Mouse (Mus musculus) liver, embryonic 15.5 days (tissue): ENCODE measurements around the gene Wdr26. TPM values are rescaled to one million over a fixed set of nuclear protein-coding genes. Genes with fewer than 3 reads are reported as not detected.

Experiments used
- ATAC-seq: fragments of 200-750 bp; cut with Nextera tagmentation; 2 replicates; pipeline ENCODE4 v1.8.0; 2017; ENCODE audit warnings: moderate number of reproducible peaks, mild to moderate bottlenecking, moderate library complexity; ENCODE audit not compliant: insufficient read depth
- H3K27ac ChIP-seq: fragments of 300-500 bp; sonication (generic); replicated peaks from 2 replicates; pipeline ENCODE4 v1.5.1; 2015; ENCODE audit warnings: mild to moderate bottlenecking, inconsistent platforms
- H3K27me3 ChIP-seq: fragments of 300-500 bp; sonication (generic); 2 replicates; pipeline ENCODE4 v1.6.1; 2015; ENCODE audit warnings: mild to moderate bottlenecking, inconsistent platforms
- H3K36me3 ChIP-seq: fragments of 300-500 bp; sonication (generic); replicated peaks from 2 replicates; pipeline ENCODE4 v1.6.1; 2015; ENCODE audit warnings: moderate library complexity, mild to moderate bottlenecking, inconsistent platforms
- H3K4me1 ChIP-seq: fragments of 300-500 bp; sonication (generic); replicated peaks from 2 replicates; pipeline ENCODE4 v1.6.1; 2015; ENCODE audit warnings: inconsistent platforms
- H3K4me2 ChIP-seq: fragments of 300-500 bp; sonication (generic); 2 replicates; pipeline ENCODE4 v1.6.1; 2015; ENCODE audit warnings: moderate library complexity, mild to moderate bottlenecking, inconsistent platforms
- H3K4me3 ChIP-seq: fragments of 300-500 bp; sonication (generic); replicated peaks from 2 replicates; pipeline ENCODE4 v1.5.1; 2015; ENCODE audit warnings: mild to moderate bottlenecking, inconsistent platforms
- H3K9ac ChIP-seq: fragments of 300-500 bp; sonication (generic); 2 replicates; pipeline ENCODE4 v1.6.1; 2015; ENCODE audit warnings: moderate library complexity, mild to moderate bottlenecking, inconsistent platforms
- H3K9me3 ChIP-seq: fragments of 300-500 bp; sonication (generic); replicated peaks from 2 replicates; pipeline ENCODE4 v1.6.1; 2016; ENCODE audit warnings: inconsistent platforms
- WGBS: fragments of 180-500 bp; shearing (Covaris S2); methylation state at CpG from one replicate; pipeline ENCODE4 v1.1.7; 2015; ENCODE audit warnings: mixed read lengths; ENCODE audit not compliant: insufficient replicate concordance; 5-methylcytosine and 5-hydroxymethylcytosine counted together
- polyA plus RNA-seq: library from polyadenylated mRNA; unstranded; fragments of >200 nt; fragmentation: Nextera tagmentation; extraction: Ambion mirVana; gene quantifications from 2 replicates; pipeline ENCODE4 v1.2.1, GENCODE M21; 2015

The Wdr26 gene
- polyA plus RNA-seq, 1 experiment from 2014 or later, result 45.0 TPM

DNA sequence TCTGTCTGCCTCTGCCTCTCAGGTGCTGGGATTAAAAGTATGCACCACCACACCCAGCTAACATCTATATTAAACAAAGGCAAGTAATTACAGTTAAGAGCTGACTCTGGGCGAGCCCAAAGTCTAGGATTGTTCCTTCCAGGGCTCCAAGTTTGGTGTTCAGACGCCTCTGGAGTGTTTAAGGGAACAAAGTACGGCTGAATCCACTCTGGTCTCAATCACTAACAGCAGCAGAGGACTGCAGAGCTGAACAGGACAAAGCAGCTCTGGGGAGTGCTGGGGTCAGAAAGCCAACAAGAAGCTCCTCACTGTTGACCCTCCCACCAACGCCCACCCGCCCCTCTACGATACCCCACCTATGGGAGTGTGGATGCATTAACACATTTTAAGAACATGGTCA lies 21.9 kb upstream of the Wdr26 start:
- no peaks in the 10 kb centered on the region for H3K27me3 ChIP-seq
- peak overlapping the region; percentile 54 for H3K4me2 ChIP-seq
- H3K36me3 ChIP-seq, result no peaks in the 10 kb centered on the region
- H3K9ac ChIP-seq, result peak overlapping the region; percentile 35; the same call in 1 of the 2 replicates
- WGBS, result 76% methylated on average over 6 of the region's 6 CpGs
- H3K4me3 ChIP-seq, result 0 out of 2 replicates have a peak overlapping the region, but pooled peaks have one; percentile 20
- H3K27ac ChIP-seq, result peak overlapping the region; percentile 45
- no peaks in the 10 kb centered on the region for H3K9me3 ChIP-seq
- peaks cover 55% of the 10 kb centered on the region for H3K4me1 ChIP-seq
- no peak for ATAC-seq

DNA sequence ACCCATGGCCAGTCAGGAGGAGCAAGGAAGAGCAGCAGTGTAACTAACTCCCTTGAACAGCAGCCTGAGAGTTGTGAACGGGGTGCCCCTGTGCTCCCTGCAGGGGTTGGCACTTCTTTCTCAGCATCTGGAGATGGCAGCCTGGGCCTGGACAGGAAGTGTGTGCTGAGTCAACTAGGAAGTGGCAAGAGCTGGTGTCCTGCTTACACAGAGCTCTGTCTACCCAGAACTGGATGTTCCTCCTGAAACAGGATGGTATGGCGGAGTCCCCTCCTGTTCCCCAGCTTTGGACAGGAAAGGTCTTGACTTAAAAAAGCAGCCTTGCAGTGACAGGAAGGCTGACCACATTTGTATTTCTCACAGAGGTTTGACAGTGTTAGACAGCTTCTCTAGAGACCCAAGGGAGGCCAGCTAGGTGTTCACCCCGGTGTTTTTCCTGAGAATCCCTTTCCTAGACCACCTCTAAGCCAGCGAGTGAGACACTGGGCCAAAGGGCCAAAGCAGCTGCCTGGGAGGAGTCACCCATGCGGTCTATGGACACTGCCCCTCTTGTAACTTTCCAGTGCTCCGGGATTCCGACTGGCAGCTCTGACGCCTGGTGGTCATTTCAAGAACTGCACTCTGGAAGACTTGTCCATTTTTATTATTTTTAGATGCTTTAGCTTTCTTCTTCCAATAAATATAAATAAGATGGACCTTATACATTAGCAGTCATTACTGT lies 20.7 kb upstream of the Wdr26 start:
- 8% methylated on average over 8 of the region's 8 CpGs for WGBS

DNA sequence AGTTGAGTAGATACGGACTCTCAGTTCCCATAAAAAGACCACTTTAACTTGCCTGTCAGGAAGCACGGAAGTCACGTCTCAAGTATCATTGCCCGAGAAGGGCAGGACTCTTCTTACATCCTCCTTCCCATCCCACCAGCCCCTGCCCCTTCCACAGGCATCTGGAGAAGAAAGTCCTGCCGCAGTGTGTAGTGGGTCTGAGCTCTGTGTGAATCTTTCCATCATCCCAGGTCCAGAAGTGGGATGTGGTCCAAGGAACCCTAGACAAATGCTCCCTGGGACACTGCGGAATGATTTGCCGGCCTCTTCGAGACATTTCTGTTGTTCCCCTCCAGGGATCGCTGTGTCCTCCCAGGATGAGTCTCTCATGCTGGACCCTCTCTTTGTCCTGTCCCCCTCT lies 20.0 kb upstream of the Wdr26 start:
- Histone ChIP-seq H3K27ac (peak overlapping the region; percentile 84), H3K4me3 (no peak overlapping the region), H3K4me1 (peaks cover 74% of the 10 kb centered on the region), H3K36me3 (no peaks in the 10 kb centered on the region), H3K9ac (no peak overlapping the region), H3K27me3 (no peaks in the 10 kb centered on the region), H3K4me2 (peak overlapping the region; percentile 38; the same call in 1 of the 2 replicates), H3K9me3 (no peaks in the 10 kb centered on the region)
- WGBS, result 75% methylated on average over 9 of the region's 9 CpGs
- ATAC-seq, result no peak

More for the DNA sequence above, 20.7 kb upstream of the Wdr26 start:
- H3K27ac ChIP-seq, result peak overlapping the region; percentile 84
- H3K9me3 ChIP-seq, result no peaks in the 10 kb centered on the region
- H3K4me2 ChIP-seq, result peak overlapping the region; percentile 38
- H3K27me3 ChIP-seq, result no peaks in the 10 kb centered on the region
- no peak overlapping the region for H3K4me3 ChIP-seq
- H3K4me1 ChIP-seq, result peaks cover 68% of the 10 kb centered on the region
- peak; percentile 70 for ATAC-seq
- peak overlapping the region; percentile 46; the same call in 1 of the 2 replicates for H3K9ac ChIP-seq
- H3K36me3 ChIP-seq, result no peaks in the 10 kb centered on the region

DNA sequence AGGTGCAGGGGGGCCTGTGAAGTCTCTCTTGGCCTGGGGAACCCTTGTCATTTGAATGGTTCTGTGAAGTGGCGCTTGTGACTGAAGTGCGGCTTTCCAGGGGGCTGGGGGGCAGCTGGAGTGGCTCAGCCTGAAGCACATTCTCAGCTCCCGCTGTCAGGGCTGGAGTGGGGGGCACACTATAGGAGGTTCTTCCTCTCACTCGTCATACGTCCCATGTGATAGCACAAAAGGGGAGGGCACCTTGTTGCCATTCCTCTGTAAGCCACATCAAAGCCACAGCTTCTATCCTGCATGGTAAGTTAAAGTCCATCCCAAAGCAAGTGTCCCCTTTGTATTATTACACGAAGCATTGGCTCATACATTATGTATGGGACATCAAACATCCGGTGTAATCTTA lies 19.5 kb upstream of the Wdr26 start:
- H3K36me3 ChIP-seq, result no peaks in the 10 kb centered on the region
- 58% methylated on average over 7 of the region's 7 CpGs for WGBS
- peak overlapping the region; percentile 84 for H3K27ac ChIP-seq
- H3K9ac ChIP-seq, result peak overlapping the region; percentile 43; the same call in 1 of the 2 replicates
- H3K4me1 ChIP-seq, result peaks cover 80% of the 10 kb centered on the region
- no peak for ATAC-seq
- 0 out of 2 replicates have a peak overlapping the region, but pooled peaks have one; percentile 3 for H3K4me3 ChIP-seq
- no peaks in the 10 kb centered on the region for H3K9me3 ChIP-seq
- H3K27me3 ChIP-seq, result no peaks in the 10 kb centered on the region
- H3K4me2 ChIP-seq, result peak overlapping the region; percentile 50

DNA sequence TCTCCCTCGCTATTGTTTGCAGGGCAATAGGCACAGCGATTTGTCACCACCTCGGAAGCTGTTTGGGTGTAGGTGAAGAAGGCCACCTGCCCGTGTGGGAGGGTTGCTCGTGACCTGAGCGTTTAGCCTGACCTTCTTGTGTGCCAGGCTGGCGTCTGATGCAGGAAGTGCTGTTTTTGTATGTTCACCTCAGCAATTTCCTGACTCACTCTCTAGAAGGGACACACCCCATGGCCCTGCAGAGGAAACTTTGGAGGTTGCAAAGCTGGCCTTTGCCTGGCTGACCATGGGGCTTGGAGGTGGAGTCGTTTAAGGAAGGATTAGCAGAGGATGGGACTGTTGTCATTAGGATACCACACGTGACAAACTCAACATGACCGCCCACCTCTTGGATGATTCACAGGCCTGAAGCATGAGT lies 18.9 kb upstream of the Wdr26 start:
- H3K27ac ChIP-seq, result peak overlapping the region; percentile 84
- WGBS, result 29% methylated on average over 10 of the region's 10 CpGs
- H3K36me3 ChIP-seq, result no peaks in the 10 kb centered on the region
- H3K9ac ChIP-seq, result peak overlapping the region; percentile 43; the same call in 1 of the 2 replicates
- H3K27me3 ChIP-seq, result no peaks in the 10 kb centered on the region
- no peaks in the 10 kb centered on the region for H3K9me3 ChIP-seq
- ATAC-seq, result peak; percentile 76
- 0 out of 2 replicates have a peak overlapping the region, but pooled peaks have one; percentile 3 for H3K4me3 ChIP-seq
- H3K4me2 ChIP-seq, result peak overlapping the region; percentile 50
- peaks cover 80% of the 10 kb centered on the region for H3K4me1 ChIP-seq

DNA sequence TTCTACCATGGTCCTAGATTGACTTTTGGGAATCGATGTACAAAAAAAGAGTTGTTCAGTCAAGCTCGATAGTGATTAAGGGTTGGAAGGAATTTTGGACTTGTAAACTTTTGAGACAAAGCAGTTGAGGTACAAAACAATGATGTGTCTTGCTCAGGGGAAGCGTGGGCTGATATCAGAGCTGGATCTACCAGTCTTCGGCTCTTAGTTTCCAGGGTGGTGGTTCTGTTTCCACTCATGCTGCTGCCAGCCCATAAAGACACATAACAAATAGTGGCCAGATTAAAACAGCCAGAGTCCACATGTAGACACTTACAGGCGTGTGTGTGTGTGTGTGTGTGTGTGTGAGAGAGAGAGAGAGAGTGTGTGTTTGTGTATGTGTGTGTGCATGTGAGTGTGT lies 17.2 kb upstream of the Wdr26 start:
- Histone ChIP-seq H3K4me2 (no peak overlapping the region), H3K9me3 (no peaks in the 10 kb centered on the region), H3K36me3 (no peaks in the 10 kb centered on the region), H3K27ac (0 out of 2 replicates have a peak overlapping the region, but pooled peaks have one; percentile 35), H3K9ac (no peak overlapping the region), H3K4me3 (no peak overlapping the region), H3K27me3 (no peaks in the 10 kb centered on the region), H3K4me1 (peaks cover 79% of the 10 kb centered on the region)
- no peak for ATAC-seq
- 55% methylated on average over 5 of the region's 5 CpGs for WGBS

DNA sequence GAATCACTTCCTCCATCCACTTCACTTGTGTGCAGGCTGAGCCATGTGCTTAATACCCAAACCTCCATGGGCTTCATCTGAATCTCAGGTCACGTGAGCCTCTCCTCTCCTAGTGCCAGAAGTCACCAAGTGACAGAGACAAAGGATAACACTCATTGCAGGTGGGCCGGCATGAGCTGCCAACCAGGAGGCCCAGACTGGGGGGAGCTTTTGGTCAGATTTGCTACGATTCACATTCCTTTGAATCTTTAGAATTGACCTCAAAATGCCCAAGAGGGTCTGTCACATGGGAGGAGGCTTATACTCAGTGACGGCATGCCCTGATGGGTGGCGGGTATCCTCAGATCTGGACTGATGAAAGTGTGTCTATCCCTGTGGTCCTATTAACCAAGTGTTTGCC lies 16.8 kb upstream of the Wdr26 start:
- no peak for ATAC-seq
- no peak overlapping the region for H3K4me3 ChIP-seq
- WGBS, result 73% methylated on average over 5 of the region's 5 CpGs
- H3K4me2 ChIP-seq, result no peak overlapping the region
- H3K27me3 ChIP-seq, result no peaks in the 10 kb centered on the region
- H3K9me3 ChIP-seq, result no peaks in the 10 kb centered on the region
- no peaks in the 10 kb centered on the region for H3K36me3 ChIP-seq
- no peak overlapping the region for H3K27ac ChIP-seq
- no peak overlapping the region for H3K9ac ChIP-seq
- H3K4me1 ChIP-seq, result peaks cover 74% of the 10 kb centered on the region

DNA sequence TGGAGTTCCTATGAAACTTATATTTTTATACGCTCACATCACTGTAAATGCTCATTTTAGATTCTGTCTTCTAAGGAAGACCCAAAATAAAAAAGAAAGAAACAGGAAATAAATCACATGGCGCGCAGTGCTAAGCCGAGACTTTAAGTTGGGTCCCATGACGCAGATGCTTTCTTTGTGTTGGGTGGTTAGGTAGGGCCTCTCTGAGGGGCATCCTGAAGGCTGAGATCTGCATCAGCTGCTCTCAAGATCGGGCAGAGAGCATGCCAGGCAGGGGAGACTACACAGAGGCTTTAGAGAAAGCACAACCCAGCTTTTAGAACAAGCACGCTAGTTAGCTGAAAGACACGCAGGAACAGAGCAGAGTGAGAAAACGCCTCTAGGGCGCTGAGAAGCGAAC lies 16.0 kb upstream of the Wdr26 start:
- Histone ChIP-seq H3K27ac (no peak overlapping the region), H3K36me3 (no peaks in the 10 kb centered on the region), H3K4me3 (no peak overlapping the region), H3K9me3 (no peaks in the 10 kb centered on the region), H3K4me1 (peaks cover 71% of the 10 kb centered on the region), H3K4me2 (no peak overlapping the region), H3K27me3 (no peaks in the 10 kb centered on the region), H3K9ac (no peak overlapping the region)
- 79% methylated on average over 11 of the region's 11 CpGs for WGBS
- no peak for ATAC-seq

DNA sequence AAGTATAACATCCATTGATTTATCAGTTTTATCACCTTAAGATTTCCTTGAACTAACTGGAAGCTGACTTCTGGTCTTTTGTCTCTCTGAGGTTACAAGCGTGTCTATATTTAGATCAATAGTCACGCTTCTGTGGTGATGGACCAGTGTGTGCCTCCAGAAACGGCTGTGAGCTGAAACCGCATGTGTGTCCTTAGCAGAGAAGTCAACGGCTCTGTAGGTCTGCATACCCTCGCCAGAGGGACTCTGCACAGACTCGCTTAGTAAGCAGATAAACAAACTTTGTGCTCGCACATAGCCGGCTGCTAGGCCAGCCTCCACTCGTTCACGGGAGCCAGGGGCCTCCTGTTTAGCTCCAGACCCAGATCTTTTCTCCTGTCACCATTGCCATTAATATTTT lies 15.0 kb upstream of the Wdr26 start:
- Histone ChIP-seq H3K9me3 (no peaks in the 10 kb centered on the region), H3K4me2 (no peak overlapping the region), H3K27ac (no peak overlapping the region; the same call in 1 of the 2 replicates), H3K4me1 (peaks cover 65% of the 10 kb centered on the region), H3K4me3 (no peak overlapping the region), H3K9ac (no peak overlapping the region), H3K27me3 (no peaks in the 10 kb centered on the region), H3K36me3 (no peaks in the 10 kb centered on the region)
- WGBS, result 11% methylated on average over 11 of the region's 11 CpGs
- ATAC-seq, result no peak

DNA sequence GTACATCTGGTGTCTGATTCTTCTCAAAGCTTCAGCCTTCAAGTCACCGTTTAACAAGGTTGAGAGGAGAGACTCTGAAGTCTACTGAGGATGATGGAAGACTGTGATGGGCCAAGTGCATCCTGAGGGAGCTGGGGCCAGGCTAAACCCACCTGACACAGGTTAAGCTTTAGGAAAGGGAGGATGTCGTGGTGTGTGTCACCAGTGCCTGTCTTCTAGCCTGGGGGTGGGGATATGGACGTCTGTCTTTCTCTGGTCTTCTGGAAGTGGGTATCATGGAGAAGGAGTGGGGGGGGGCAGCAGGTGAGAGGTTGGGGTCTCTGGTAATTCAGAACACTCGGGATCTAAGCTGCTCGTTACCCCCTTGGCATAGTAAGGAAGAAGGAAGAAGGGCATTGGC lies 13.5 kb upstream of the Wdr26 start:
- H3K4me3 ChIP-seq, result no peak overlapping the region
- H3K4me1 ChIP-seq, result peaks cover 64% of the 10 kb centered on the region
- H3K27me3 ChIP-seq, result no peaks in the 10 kb centered on the region
- WGBS, result 67% methylated on average over 5 of the region's 5 CpGs
- H3K9ac ChIP-seq, result no peak overlapping the region
- no peak for ATAC-seq
- no peaks in the 10 kb centered on the region for H3K9me3 ChIP-seq
- H3K27ac ChIP-seq, result no peak overlapping the region; the same call in 1 of the 2 replicates
- no peaks in the 10 kb centered on the region for H3K36me3 ChIP-seq
- no peak overlapping the region for H3K4me2 ChIP-seq

DNA sequence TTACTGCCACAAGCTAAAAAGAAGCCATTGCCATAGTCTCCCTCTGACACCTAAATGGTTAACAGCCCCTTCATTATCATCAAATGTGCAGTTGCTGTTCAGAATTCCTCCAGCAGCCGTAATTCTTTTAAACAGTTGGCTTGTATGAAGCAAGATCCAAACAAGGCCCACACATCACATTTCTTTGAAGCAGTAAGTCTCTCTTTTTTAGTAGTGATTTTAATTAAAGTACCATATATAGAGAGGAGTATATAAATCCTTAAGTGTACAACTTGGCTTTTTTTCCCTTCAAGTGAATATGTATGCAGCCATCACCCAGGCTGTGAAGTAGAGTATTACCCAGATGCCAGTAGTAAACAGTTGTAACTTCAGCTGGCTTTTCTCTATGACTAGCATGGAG lies 10.2 kb upstream of the Wdr26 start:
- 0 out of 2 replicates have a peak overlapping the region, but pooled peaks have one; percentile 25 for H3K9ac ChIP-seq
- no peaks in the 10 kb centered on the region for H3K9me3 ChIP-seq
- no peak overlapping the region for H3K4me2 ChIP-seq
- H3K4me1 ChIP-seq, result peaks cover 54% of the 10 kb centered on the region
- H3K27me3 ChIP-seq, result no peaks in the 10 kb centered on the region
- 28% methylated on average over 1 of the region's 1 CpGs for WGBS
- H3K36me3 ChIP-seq, result 0 out of 2 replicates have a peak, but pooled peaks cover 4% of the 10 kb centered on the region
- no peak overlapping the region for H3K4me3 ChIP-seq
- peak overlapping the region; percentile 41 for H3K27ac ChIP-seq
- no peak for ATAC-seq
